Mouse (Mus musculus) MEL (cell line): Measurements from ENCODE around the gene Nme4. TPM values are rescaled to one million over a fixed set of nuclear protein-coding genes. Genes with fewer than 3 reads are reported as not detected.
"Not testable (repeated sequence)": the region's sequence is repeated elsewhere in the genome, so short reads cannot be mapped to it uniquely, and the experiment has no call there.

Source experiments
- DNase-seq: peaks from one replicate; pipeline ENCODE4 v3.0.0; 2011; ENCODE audit warnings: low read depth, low spot score
- H3K27ac ChIP-seq: 2 replicates; pipeline ENCODE4 v1.5.1; 2012; ENCODE audit warnings: low read depth, mild to moderate bottlenecking, control low read depth, low read length, moderate library complexity; ENCODE audit not compliant: control insufficient read depth
- H3K27me3 ChIP-seq, 2 experiments: fragments of 150-350 bp in 1 of 2; sonication (generic) in 1 of 2; 2 replicates each; pipeline ENCODE4 v1.6.1; 2012; ENCODE audit warnings: low read length in 2 of 2, mild to moderate bottlenecking in 2 of 2, improper control_type of control experiment in 1 of 2, moderate library complexity in 1 of 2; ENCODE audit not compliant: insufficient read depth in 2 of 2, control insufficient read depth in 1 of 2
- H3K36me3 ChIP-seq, 2 experiments: 2 replicates each; pipeline ENCODE4 v1.6.1; 2012 to 2014; ENCODE audit warnings: low read length in 2 of 2, improper control_type of control experiment in 1 of 2, inconsistent platforms in 1 of 2, mild to moderate bottlenecking in 1 of 2; ENCODE audit not compliant: insufficient read depth in 2 of 2, control insufficient read depth in 1 of 2
- H3K4me1 ChIP-seq, 2 experiments: fragments of 150-350 bp in 1 of 2; sonication (generic) in 1 of 2; 2 replicates each; pipeline ENCODE4 v1.6.1; 2012; ENCODE audit warnings: low read length in 2 of 2, improper control_type of control experiment in 1 of 2, mild to moderate bottlenecking in 1 of 2; ENCODE audit not compliant: insufficient read depth in 2 of 2, control insufficient read depth in 1 of 2
- H3K4me3 ChIP-seq, 2 experiments: fragments of 150-350 bp in 1 of 2; sonication (generic) in 1 of 2; 2 replicates each; pipeline ENCODE4 v1.5.1; 2012; ENCODE audit warnings: low read depth in 2 of 2, low read length in 2 of 2, mild to moderate bottlenecking in 2 of 2, moderate library complexity in 2 of 2, control low read depth in 1 of 2, improper control_type of control experiment in 1 of 2; ENCODE audit not compliant: control insufficient read depth in 1 of 2, insufficient read depth in 1 of 2
- H3K79me2 ChIP-seq: 2 replicates; pipeline ENCODE4 v1.6.1; 2012; ENCODE audit warnings: mild to moderate bottlenecking, low read length, moderate library complexity; ENCODE audit not compliant: control insufficient read depth, poor library complexity, insufficient read depth
- H3K9ac ChIP-seq: 2 replicates; pipeline ENCODE4 v1.6.1; 2012; ENCODE audit warnings: low read depth, mild to moderate bottlenecking, control low read depth, low read length, moderate library complexity; ENCODE audit not compliant: control insufficient read depth, poor library complexity, severe bottlenecking
- H3K9me3 ChIP-seq: fragments of 150-350 bp; sonication (generic); replicated peaks from 2 replicates; pipeline ENCODE4 v1.6.1; 2012; ENCODE audit warnings: mild to moderate bottlenecking, low read length, improper control_type of control experiment, moderate library complexity; ENCODE audit not compliant: insufficient read depth
- CHD2 ChIP-seq: IDR thresholded peaks from 2 replicates; pipeline ENCODE4 v1.6.1; 2011; ENCODE audit warnings: low read length, improper control_type of control experiment
- CTCF ChIP-seq, 3 experiments: IDR thresholded peaks in 2 of 3; conservative IDR thresholded peaks in 1 of 3; 2 replicates each; pipeline ENCODE4 v1.5.1; 2011 to 2012; ENCODE audit warnings: low read length in 3 of 3, low read depth in 2 of 3, mild to moderate bottlenecking in 2 of 3, improper control_type of control experiment in 1 of 3, inconsistent platforms in 1 of 3, mixed read lengths in 1 of 3, moderate library complexity in 1 of 3; ENCODE audit not compliant: control insufficient read depth in 1 of 3, insufficient read depth in 1 of 3, poor library complexity in 1 of 3, severe bottlenecking in 1 of 3
- ELF1 ChIP-seq: IDR thresholded peaks from 2 replicates; pipeline ENCODE4 v1.6.1; 2014; ENCODE audit warnings: low read depth, mild to moderate bottlenecking, inconsistent platforms, low read length, improper control_type of control experiment, moderate library complexity
- GATA1 ChIP-seq: IDR thresholded peaks from 2 replicates; pipeline ENCODE4 v1.6.1; 2011; ENCODE audit warnings: low read depth, low read length, improper control_type of control experiment
- HCFC1 ChIP-seq: IDR thresholded peaks from 2 replicates; pipeline ENCODE4 v1.6.1; 2012; ENCODE audit warnings: low read depth, mild to moderate bottlenecking, inconsistent platforms, low read length, improper control_type of control experiment, moderate library complexity
- KAT2A ChIP-seq: conservative IDR thresholded peaks from 2 replicates; pipeline ENCODE4 v1.6.1; 2012; ENCODE audit warnings: low read depth, low read length, improper control_type of control experiment, inconsistent platforms
- MAFK ChIP-seq: IDR thresholded peaks from 2 replicates; pipeline ENCODE4 v1.6.1; 2011; ENCODE audit warnings: low read depth, mild to moderate bottlenecking, low read length, improper control_type of control experiment, borderline replicate concordance
- MEF2A ChIP-seq: IDR thresholded peaks from 2 replicates; pipeline ENCODE4 v1.6.1; 2014; ENCODE audit warnings: low read depth, mild to moderate bottlenecking, inconsistent platforms, low read length, improper control_type of control experiment; ENCODE audit not compliant: poor library complexity, insufficient replicate concordance, severe bottlenecking; ENCODE audit errors: extremely low read depth
- MXI1 ChIP-seq: IDR thresholded peaks from 2 replicates; pipeline ENCODE4 v1.6.1; 2011; ENCODE audit warnings: mild to moderate bottlenecking, low read depth, low read length, improper control_type of control experiment
- MYC ChIP-seq: IDR thresholded peaks from 2 replicates; pipeline ENCODE4 v1.6.1; 2011; ENCODE audit warnings: low read depth, mild to moderate bottlenecking, low read length, improper control_type of control experiment, moderate library complexity
- RAD21 ChIP-seq: IDR thresholded peaks from 2 replicates; pipeline ENCODE4 v1.6.1; 2011; ENCODE audit warnings: mild to moderate bottlenecking, low read depth, low read length, improper control_type of control experiment
- RCOR1 ChIP-seq: IDR thresholded peaks from 2 replicates; pipeline ENCODE4 v1.6.1; 2012; ENCODE audit warnings: low read depth, mild to moderate bottlenecking, inconsistent platforms, low read length, improper control_type of control experiment
- SMC3 ChIP-seq: IDR thresholded peaks from 2 replicates; pipeline ENCODE4 v1.6.1; 2011; ENCODE audit warnings: low read depth, low read length, improper control_type of control experiment
- TAL1 ChIP-seq: IDR thresholded peaks from 2 replicates; pipeline ENCODE4 v1.6.1; 2012; ENCODE audit warnings: mild to moderate bottlenecking, inconsistent platforms, low read length, moderate library complexity, mixed read lengths
- TBP ChIP-seq: IDR thresholded peaks from 2 replicates; pipeline ENCODE4 v1.8.0; 2011; ENCODE audit warnings: low read depth, low read length, improper control_type of control experiment
- UBTF ChIP-seq: IDR thresholded peaks from 2 replicates; pipeline ENCODE4 v1.6.1; 2012; ENCODE audit warnings: low read depth, mild to moderate bottlenecking, inconsistent platforms, low read length, improper control_type of control experiment, moderate library complexity, borderline replicate concordance; ENCODE audit not compliant: insufficient read depth
- USF1 ChIP-seq: IDR thresholded peaks from 2 replicates; pipeline ENCODE4 v1.6.1; 2014; ENCODE audit warnings: low read depth, mild to moderate bottlenecking, inconsistent platforms, low read length, improper control_type of control experiment, moderate library complexity
- USF2 ChIP-seq, 2 experiments: IDR thresholded peaks; 2 replicates each; pipeline ENCODE4 v1.6.1; 2011 to 2012; ENCODE audit warnings: improper control_type of control experiment in 2 of 2, low read length in 2 of 2, borderline replicate concordance in 1 of 2, inconsistent platforms in 1 of 2, low read depth in 1 of 2, mild to moderate bottlenecking in 1 of 2; ENCODE audit not compliant: insufficient read depth in 1 of 2
- ZC3H11A ChIP-seq: IDR thresholded peaks from 2 replicates; pipeline ENCODE4 v1.6.1; 2012; ENCODE audit warnings: low read depth, mild to moderate bottlenecking, inconsistent platforms, low read length, improper control_type of control experiment
- ZMIZ1 ChIP-seq: IDR thresholded peaks from 2 replicates; pipeline ENCODE4 v1.6.1; 2012; ENCODE audit warnings: low read depth, mild to moderate bottlenecking, inconsistent platforms, low read length, improper control_type of control experiment, moderate library complexity
- ZNF384 ChIP-seq: IDR thresholded peaks from 2 replicates; pipeline ENCODE4 v1.6.1; 2012; ENCODE audit warnings: low read depth, mild to moderate bottlenecking, inconsistent platforms, low read length, improper control_type of control experiment
- polyA plus RNA-seq, 2 experiments: library from polyadenylated mRNA; stranded (reverse) in 1 of 2; unstranded in 1 of 2; fragments of >175 nt in 1 of 2; fragments of >200 nt in 1 of 2; gene quantifications; 2 replicates each; pipeline versions ENCODE4 v1.2.1 to v1.2.4; 2012; ENCODE audit warnings: low replicate concordance in 2 of 2, low read depth in 1 of 2; ENCODE audit not compliant: insufficient read length in 2 of 2, insufficient read depth in 1 of 2, missing spikeins in 1 of 2
- total RNA-seq: library from RNA; depleted of rRNA; stranded (reverse); fragments of 300-350 nt; gene quantifications from 2 replicates; pipeline ENCODE4 v1.2.3, GENCODE M21; 2012

The Nme4 gene
- total and polyA plus RNA-seq, 3 experiments, result 115 to 430 (median 125) TPM

DNA sequence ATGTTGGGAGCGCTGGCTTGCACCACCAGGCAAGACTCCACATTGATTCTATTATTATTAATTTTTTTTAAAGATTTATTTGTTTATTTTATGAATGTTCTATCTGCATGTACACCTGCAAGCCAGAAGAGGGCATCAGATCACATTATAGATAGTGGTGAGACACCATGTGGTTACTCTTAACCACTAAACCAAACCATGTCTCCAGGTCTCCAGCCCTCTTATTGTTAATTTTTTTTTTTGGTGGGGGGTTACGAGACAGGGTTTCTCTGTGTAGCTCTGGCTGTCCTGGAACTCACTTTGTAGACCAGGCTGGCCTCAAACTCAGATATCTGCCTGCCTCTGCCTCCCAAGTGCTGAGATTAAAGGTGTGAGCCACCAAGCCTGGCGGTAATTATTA lies 3.9 kb upstream of the Nme4 start:
- H3K27ac ChIP-seq, H3K4me3 ChIP-seq, H3K9me3 ChIP-seq, H3K27me3 ChIP-seq, H3K9ac ChIP-seq, H3K79me2 ChIP-seq, H3K4me1 ChIP-seq: not testable (repeated sequence)
- peak; percentile 70 for DNase-seq
- H3K36me3 ChIP-seq, result peaks cover 0 to 11% of the 10 kb centered on the region in 2 experiments; a peak in 2 of 4 replicates
- peak; percentile 74 for TF ChIP-seq GATA1
- peak; percentile 95 for TF ChIP-seq MYC
- TF ChIP-seq RAD21, result peak; percentile 52
- 0 out of 2 replicates have a peak, but pooled peaks have one; percentile 27 for TF ChIP-seq MXI1
- peak; percentile 8; the same call in 1 of the 2 replicates for TF ChIP-seq RCOR1
- peak; percentile 38 to 75 (median 45); a peak in 5 of 6 replicates for TF ChIP-seq CTCF (IDR thresholded peaks at IDR 0.05 in 2 of 3, conservative IDR thresholded peaks at IDR 0.05 in 1 of 3; ENCODE audit: control insufficient read depth in 1 of 3, insufficient read depth in 1 of 3, low read depth in 2 of 3, low read length in 3 of 3, poor library complexity in 1 of 3, severe bottlenecking in 1 of 3)
- peak; percentile 72 for TF ChIP-seq SMC3
- peak; percentile 76 for TF ChIP-seq ZNF384
- TF ChIP-seq ZC3H11A, result peak; percentile 65

DNA sequence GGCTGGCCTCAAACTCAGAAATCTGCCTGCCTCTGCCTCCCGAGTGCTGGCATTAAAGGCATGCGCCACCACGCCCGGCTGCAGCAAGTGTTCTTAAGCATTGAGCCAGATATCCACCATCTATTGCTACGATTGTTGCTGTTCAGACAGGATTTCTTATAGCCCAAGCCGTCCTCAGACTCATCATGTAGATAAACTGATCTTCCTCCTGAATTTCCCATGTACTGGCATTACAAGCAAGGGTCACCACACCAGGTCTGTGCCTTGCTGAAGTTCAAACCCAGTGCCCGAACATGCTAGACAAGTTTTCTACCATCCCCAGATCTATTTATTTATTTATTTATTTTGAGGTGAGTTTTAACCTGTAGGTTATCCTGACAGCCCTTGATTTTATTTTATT lies 3.1 kb upstream of the Nme4 start:
- Histone ChIP-seq H3K36me3 (peaks cover 0 to 8% of the 10 kb centered on the region in 2 experiments; a peak in 2 of 4 replicates), H3K9ac (no peak overlapping the region), H3K4me1 (peaks cover 0 to 9% of the 10 kb centered on the region in 2 experiments; a peak in 2 of 4 replicates), H3K4me3 (no peak overlapping the region), H3K79me2 (peaks cover 5% of the 10 kb centered on the region; the same call in 1 of the 2 replicates), H3K27me3 (no peaks in the 10 kb centered on the region), H3K9me3 (no peaks in the 10 kb centered on the region)
- TF ChIP-seq CHD2 (no peak), HCFC1 (no peak), ELF1 (no peak), CTCF (IDR thresholded peaks at IDR 0.05 in 2 of 3, conservative IDR thresholded peaks at IDR 0.05 in 1 of 3; ENCODE audit: control insufficient read depth in 1 of 3, insufficient read depth in 1 of 3, low read depth in 2 of 3, low read length in 3 of 3, poor library complexity in 1 of 3, severe bottlenecking in 1 of 3) (no peak), USF1 (no peak), KAT2A (no peak), SMC3 (no peak), MEF2A (no peak), ZMIZ1 (no peak), TAL1 (no peak), UBTF (no peak), RCOR1 (no peak), TBP (no peak), USF2 (IDR thresholded peaks at IDR 0.05; ENCODE audit: borderline replicate concordance in 1 of 2, insufficient read depth in 1 of 2, low read depth in 1 of 2, low read length in 2 of 2) (no peak), RAD21 (no peak), MAFK (no peak)
- TF ChIP-seq, all 39 proteins: peak for 0
- no peak for DNase-seq
- H3K27ac ChIP-seq, result no peak overlapping the region
